Mouse (Mus musculus) cerebellum, adult (tissue): ENCODE results near the gene Sspn.

Source experiments
- ATAC-seq: cut with Nextera tagmentation; 2 replicates; pipeline ENCODE4 v1.9.2; 2017; ENCODE audit warnings: mild to moderate bottlenecking, moderate library complexity, mixed read lengths; ENCODE audit not compliant: insufficient number of reproducible peaks, low FRiP score, low TSS enrichment

The Sspn gene

GRCm38 (mm10) chr6:145923594-145923993 is 7.8 kb upstream of the Sspn start:
- no peak for ATAC-seq

- peak; percentile 85 for ATAC-seq
Observed at GRCm38 (mm10) chr6:145934001-145934696, 2.7 kb downstream of the Sspn start.

GRCm38 (mm10) chr6:145934697-145935240 is 3.3 kb downstream of the Sspn start:
- no peak for ATAC-seq

GRCm38 (mm10) chr6:145935912-145936311 is 4.5 kb downstream of the Sspn start:
- ATAC-seq, result no peak

GRCm38 (mm10) chr6:145936511-145936910 is 5.1 kb downstream of the Sspn start:
- no peak for ATAC-seq

GRCm38 (mm10) chr6:145940852-145941251 is 9.4 kb downstream of the Sspn start:
- ATAC-seq, result no peak

- ATAC-seq, result no peak
Observed at GRCm38 (mm10) chr6:145942263-145942966, 11.0 kb downstream of the Sspn start.

- ATAC-seq, result no peak
Observed at GRCm38 (mm10) chr6:145943414-145943813, 12.0 kb downstream of the Sspn start.

- ATAC-seq, result no peak
Observed at GRCm38 (mm10) chr6:145945700-145946344, 14.4 kb downstream of the Sspn start.

- ATAC-seq, result no peak
Observed at GRCm38 (mm10) chr6:145949049-145949448, 17.6 kb downstream of the Sspn start.

GRCm38 (mm10) chr6:145950626-145951025 is 19.2 kb downstream of the Sspn start:
- ATAC-seq, result no peak

- ATAC-seq, result no peak
Observed at GRCm38 (mm10) chr6:145952594-145952993, 21.2 kb downstream of the Sspn start.

- ATAC-seq, result peak; percentile 79
Observed at GRCm38 (mm10) chr6:145953121-145953896, 21.9 kb downstream of the Sspn start.

- no peak for ATAC-seq
Observed at GRCm38 (mm10) chr6:145957427-145957965, 26.1 kb downstream of the Sspn start.

- no peak for ATAC-seq
Observed at GRCm38 (mm10) chr6:145958070-145958469, 26.6 kb downstream of the Sspn start.

GRCm38 (mm10) chr6:145961047-145961446 is 29.6 kb downstream of the Sspn start:
- peak; percentile 22; the same call in 1 of the 2 replicates for ATAC-seq

- no peak for ATAC-seq
Observed at GRCm38 (mm10) chr6:145963966-145964365, 32.5 kb downstream of the Sspn start.

- no peak for ATAC-seq
Observed at GRCm38 (mm10) chr6:145967693-145968092, 36.3 kb downstream of the Sspn start.

- ATAC-seq, result peak; percentile 66
Observed at GRCm38 (mm10) chr6:145968301-145968818, 36.9 kb downstream of the Sspn start.

- ATAC-seq, result no peak
Observed at GRCm38 (mm10) chr6:145968821-145969220, 37.4 kb downstream of the Sspn start.
